Mouse (Mus musculus): ENCODE results near the gene Scamp2.
A peak's percentile ranks its signal among the peaks of the same experiment; 100 is the strongest.

The Scamp2 gene

DNA sequence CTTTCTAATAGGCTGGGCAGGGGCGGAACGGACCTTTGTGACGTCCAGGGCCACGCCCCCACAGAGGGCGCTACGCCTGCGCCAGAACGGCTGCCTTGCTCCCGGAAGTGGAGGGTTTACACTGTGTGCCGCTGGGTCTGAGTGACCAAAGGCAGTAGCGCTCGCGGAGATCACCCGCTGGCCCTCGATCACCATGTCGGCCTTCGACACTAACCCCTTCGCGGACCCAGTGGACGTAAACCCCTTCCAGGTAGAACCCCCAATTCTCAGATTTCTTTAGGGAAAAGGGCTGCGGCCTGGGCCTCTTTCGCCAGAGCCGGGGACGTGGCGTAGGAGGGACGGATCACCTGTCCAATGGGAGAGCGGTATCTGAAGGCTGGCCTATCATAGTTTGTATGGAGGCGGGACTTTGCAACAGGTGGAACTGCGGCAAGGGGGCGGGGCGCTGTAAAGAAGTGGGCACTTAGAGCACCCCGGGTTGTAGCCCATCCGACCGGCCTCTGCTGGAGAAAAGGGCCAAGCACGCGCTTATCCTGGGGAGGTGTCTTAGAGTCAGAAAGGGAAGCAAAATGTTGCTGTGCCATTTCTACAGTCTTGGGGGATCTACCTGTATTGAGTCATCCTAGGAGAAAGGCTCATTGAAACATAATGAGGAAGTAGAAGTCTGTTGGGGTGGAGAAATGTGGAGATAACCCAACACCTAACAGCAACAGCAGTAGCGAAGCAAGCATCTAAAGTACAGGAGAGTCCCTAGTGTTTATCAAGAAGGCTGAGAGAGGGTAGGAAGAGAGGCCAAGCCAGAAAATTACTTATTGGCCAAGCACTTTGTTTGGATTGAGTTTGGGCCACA, at the start of gene Scamp2:
Gene Scamp2, plus strand, starts transcription at position 83 of the 850 bp plus-strand sequence.
- DNase-seq (ENCODE audit: low spot score in 2 of 2), result peak; percentile 83 to 84

DNA sequence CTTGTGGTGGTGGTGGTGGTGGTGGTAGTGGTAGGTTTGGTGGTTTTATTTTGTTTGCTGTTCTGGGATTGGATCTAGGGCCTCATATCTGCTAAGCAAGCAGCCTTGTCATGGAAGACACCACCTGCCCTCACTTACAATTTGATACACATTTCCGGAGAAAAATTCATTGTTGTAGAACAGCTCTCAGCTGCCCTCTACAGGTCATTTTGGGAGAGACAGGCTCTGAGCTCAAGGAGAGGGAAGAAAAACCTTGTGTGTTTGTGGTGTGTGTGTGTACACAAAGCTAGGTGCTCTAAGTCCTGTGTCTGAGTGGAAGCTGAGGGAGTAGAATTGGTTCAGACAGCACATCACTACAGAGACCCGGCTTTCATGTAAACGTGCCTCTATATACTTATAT, 43.6 kb upstream of the Scamp2 start:
- DNase-seq (ENCODE audit: low spot score in 2 of 2), result peak; percentile 43 to 75

DNA sequence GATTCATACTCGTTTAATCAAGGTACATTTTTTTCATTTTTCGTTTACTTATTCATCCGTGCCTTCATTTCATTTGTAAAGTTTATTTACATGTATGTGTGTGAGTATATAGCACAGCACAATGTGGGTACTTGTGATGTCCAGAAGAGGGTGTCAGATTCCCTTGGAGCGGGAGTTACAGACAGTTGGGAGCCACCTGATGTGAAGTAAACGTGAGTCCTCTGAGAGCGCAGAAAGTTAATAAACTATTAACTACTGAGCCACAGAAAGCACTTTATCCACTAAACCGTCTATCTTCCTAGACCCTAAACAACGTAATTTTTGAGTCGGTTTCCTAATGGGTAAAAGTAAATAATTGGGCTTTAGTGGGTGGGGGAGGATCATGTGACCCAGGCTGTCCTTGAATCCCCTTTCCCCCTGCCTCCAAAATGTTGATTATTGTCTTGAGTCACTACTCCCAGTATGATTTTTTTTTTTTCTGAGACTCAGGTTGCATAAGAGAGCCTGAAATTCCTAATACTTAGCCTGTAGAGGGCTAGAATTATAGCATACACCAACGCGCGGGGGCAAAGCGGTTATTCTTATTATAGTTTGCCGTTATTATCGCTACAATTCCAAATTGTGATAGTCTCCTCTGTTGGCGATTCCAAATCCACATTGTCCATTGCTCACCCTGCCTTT, 40.2 kb upstream of the Scamp2 start:
- no peak for DNase-seq (ENCODE audit: low spot score in 2 of 2)

DNA sequence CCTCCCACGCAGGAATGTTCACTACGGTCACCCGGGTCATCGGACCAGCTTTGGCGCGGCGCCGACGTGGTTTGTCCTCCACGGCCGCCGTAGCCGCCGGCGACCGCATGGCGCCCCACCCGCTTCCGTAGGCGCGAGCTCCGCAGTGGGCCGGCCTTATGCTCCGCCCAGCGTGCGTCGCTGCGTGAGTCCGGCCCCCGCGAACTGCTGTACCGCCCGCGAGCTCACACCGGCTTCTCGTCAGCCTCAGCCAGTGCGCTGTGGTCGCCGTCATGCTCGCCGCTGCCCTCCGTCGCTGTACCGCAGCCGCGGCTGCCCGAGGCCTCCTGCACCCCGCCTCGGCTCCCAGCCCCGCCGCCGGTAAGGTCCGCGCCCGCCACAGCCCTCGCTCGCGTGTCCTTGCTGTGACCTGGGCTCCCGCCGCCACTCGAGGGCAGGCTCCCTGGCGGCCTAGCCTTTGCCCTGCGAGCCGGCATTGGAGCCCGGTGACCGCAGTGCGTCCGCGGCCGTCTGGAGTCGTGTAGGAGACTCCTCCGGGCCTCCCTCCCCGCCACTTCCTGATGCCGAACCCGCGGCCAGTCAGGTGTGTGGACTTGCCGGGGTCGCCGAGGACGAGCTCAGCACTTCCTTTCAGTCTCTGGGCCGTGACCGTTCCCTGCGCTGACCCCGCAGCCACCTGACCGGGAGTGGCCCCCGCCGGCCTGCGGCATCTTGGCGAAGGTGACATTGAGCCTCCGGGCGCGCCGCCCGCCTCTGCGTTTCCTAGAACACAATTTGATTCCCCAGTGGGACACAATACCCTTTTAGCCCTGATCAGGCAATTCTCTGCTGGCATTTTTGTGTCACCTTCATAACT, 39.5 kb upstream of the Scamp2 start, which contains the start of gene Cox5a:
Gene Cox5a, plus strand, starts transcription at position 219 of the 856 bp plus-strand sequence.
- DNase-seq (ENCODE audit: low spot score in 2 of 2), result peak; percentile 81 to 85

DNA sequence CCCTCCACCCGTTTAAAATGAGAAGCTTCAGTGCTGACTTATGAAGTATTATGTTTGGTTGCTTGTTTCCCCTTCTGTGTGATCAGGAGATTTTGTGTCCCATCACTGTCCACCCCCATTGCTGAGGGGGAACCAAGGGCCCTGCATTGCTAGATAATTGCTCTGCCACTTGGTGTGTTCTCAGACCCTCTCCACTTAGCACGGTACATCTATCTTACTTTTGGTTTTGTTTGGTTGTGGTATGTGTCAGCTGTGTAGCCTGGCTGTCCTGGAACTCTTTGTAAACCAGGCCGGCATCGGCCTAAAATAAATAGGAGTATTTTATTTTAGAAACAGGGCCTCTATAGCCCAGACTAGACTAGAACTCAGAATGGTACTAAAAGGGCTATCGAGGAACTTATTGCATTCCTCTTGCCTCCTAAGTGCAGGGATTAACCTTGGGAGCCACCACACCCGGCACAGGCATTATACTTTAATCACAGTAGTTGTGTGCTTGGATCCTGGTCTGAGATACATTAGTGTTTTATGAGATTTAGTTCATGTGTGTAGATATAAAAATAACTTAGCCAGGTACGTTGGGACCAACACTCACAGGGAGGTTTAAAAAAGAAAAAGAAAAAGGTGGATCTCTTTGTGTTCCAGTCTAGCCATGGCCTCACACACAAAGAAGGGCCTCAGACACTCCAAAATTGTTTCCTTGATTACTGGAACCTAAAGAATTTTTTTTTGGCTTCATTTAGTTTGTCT, 38.5 kb upstream of the Scamp2 start:
- no peak for DNase-seq (ENCODE audit: low spot score in 2 of 2)

DNA sequence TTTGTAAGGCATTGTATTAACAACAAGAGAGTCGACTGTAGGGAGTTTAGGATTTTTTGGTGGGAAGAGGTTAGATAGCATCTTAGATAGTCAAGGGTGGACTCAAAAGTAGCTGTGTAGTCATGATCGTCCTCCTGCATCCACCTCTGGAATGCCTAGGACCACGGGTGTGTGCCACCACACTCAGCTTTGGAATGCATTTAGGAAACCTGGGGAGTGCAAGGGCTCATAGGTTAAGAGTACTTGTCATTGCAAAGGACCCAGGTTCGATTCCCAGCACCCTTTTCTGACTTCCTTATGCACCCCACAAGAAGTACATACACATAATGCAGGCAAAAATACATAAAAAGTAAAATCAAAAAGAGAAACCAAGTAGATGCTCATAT, 37.9 kb upstream of the Scamp2 start:
- DNase-seq (ENCODE audit: low spot score in 2 of 2), result no peak

DNA sequence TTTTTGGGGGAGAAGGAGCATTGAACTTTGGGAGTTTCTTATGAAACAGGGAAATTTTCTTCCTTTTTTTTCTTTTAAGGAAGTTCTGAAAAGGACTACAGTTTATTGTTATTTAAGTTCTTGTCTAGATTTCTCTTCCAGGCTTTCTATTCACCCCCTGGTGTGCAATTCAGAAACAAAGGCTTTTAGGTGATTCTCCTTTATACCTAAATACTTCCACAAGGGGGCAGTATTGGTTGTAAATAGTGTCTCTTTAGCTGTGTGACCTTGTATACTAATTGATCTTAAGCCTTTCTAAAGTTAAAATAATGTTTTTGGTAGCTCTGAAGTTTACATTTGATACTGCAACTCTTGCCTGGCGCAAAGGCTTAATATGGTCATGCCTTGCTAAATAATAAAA, 37.0 kb upstream of the Scamp2 start:
- peak in 1 of 2 experiments; percentile 75 for DNase-seq (ENCODE audit: low spot score in 2 of 2)

DNA sequence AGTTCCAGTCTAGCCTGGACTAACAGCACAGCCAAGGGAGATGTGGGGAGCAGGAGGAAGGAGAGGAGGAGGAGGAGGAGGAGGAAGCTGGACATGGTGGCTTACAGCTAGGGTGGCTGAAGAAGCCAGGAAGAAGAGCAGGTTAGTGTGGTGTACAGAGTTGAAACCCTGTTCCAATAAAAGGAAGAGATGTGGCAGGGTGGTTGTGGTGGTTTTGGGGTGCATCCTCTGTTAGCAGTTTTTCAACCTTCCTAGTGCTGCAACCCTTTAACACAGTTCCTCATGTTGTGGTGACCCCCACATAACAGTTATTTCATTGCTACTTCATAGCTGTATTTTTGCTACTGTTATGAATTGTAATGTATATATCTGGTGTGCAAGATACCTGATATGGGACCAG, 36.3 kb upstream of the Scamp2 start:
- no peak for DNase-seq (ENCODE audit: low spot score in 2 of 2)

DNA sequence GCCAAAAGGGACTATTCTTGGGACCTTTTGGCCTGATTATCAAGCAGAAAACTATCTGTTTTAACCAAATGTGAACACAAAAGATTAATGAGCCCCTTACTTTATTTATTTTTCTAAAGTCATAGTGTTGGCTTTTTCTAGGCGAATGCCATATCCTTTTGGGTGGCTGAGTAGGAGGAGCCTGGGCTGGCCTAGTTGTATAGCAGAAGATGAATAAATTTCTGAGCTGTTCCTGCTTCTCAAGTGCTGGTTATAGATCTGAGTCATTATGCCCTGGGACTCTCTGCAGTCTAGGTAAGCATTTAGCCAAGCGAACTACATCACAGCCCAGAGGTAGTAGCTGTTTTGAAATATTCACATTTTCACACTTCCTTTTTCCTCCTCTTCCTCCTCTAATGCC, 35.2 kb upstream of the Scamp2 start:
- DNase-seq (ENCODE audit: low spot score in 2 of 2), result no peak

DNA sequence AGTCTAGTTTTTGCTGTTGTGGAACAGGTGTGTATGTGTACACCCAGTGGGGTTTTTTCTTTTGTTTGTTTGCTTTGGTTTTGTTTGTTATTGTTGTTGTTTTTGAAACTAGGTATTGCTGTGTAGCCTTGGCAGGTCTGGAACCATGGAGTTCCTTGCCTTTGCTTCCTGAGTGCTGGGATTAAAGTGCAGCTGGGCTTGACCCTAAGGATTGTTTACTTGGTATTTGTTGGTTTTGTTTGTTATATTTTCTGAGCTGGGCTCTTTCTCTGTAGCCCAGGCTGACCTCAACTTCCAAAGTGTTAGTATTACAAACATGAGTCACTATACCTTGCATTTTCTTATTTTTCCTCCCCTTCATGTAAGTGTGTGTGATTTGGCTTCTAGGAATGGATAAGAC, 34.3 kb upstream of the Scamp2 start:
- DNase-seq (ENCODE audit: low spot score in 2 of 2), result no peak

DNA sequence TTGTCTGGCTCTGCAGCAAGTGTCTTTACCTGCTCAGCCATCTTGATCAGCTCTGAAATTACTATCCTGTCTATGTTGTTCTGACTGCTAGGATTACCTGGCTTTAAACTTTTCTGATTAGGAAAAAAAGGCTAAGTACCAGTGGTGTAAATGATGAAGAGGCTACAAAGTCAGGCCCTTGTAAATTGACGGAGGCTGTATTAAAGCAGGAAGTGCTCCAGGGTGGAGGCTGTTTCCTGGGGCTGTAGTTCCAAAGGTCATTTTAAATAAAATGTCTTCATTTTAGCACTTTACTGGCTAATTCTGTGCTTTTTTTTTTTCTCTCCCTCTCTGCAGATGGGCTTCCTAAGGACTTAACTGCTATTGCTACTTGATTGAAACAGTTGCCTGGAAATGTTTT, 28.8 kb upstream of the Scamp2 start:
- DNase-seq (ENCODE audit: low spot score in 2 of 2), result no peak

DNA sequence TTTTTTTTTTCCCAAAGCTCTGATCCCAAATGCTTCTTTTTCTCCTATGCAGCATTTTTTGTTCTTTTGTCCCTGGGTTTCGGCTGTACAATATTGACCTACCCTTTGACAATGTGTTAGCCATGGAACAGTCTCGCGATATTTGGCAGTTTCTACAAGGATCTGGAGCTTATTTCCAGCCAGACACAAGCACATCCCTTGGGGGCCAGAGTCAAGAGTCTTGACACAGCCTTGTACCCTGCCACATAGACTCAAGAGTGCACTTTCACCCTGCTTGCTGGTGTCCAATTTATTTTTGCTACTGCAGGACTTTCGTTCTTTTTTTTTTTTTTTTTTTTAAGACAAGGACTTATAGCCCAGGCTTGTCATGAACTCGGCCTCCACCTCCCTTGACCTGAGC, 24.4 kb upstream of the Scamp2 start:
- no peak for DNase-seq (ENCODE audit: low spot score in 2 of 2)

DNA sequence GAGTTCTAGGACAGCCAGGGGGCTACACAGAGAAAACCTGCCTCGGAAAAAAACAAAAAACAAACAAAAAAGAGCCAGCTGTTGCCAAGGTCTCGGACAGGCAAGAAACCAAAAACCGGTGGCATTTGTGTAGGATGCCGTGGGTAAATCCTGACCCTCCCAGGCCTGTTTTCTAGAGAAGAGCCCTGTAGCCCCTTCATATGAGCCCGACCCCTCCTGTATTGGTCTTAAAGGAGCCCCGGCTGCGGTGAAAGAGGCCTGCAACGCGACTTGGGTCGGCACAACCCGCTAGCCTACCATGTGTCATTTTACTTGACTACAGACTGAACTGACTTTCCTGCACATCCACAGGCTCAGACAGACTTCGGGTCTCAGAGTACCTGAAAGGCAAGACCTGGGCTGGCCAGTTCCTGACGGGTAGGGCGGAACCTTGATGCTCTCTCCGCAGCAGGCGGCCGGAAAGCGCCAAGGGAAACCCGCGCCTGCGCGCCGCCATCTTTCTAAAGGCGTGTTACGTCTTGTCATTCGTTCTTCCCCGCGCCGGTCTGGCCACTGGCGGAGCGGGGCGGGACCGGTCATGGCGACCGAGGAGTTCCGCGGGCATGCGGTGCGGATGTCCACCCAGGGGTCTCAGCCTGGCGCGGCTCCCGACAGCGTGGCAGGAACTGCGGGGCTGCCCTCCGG, 23.6 kb upstream of the Scamp2 start, which contains the start of gene Fam219b:
Gene Fam219b, plus strand, starts transcription at position 485 of the 684 bp plus-strand sequence.
- DNase-seq (ENCODE audit: low spot score in 2 of 2), result peak; percentile 71 to 81

DNA sequence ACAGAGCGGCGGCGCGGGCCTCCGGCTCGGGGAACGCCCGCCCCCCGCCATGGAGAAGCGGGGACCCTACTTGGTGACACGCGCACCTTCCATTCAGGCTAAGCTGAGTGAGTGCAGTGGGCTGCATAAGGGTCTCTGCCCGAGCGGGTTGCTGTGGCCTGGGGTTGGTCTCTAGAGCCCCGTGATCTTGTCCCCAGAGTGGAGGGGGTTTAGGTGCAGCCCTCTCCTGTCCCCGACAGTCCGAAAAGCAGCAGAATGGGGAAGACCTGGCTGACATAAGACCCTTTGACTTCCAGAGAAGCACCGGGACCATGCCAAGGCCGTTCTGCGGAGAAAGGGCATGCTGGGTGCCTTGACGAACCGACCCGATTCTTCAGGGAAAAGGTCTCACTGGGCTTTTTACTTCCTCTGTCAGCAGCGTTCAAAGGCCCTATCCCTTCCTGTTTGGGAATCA, 23.0 kb upstream of the Scamp2 start:
- no peak for DNase-seq (ENCODE audit: low spot score in 2 of 2)

DNA sequence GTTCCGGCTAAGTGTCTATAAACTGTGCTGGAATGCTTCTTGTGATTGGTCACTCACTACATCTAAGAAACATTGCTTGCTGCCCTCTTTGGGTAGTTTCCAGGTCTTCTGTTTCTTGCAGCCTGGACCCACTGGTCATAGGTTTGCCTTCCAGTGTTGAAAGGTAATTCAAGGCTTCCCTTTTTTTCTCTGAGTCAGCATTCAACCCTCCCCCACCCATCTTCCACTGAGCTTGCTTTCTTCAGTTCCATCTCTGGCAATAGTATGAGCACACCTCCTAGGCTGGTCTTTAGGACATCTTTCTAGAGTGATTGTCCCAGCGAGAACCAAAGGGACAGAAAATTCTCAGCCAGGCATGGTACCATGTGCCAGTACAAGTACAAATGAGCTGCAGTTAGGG, 21.2 kb upstream of the Scamp2 start:
- DNase-seq (ENCODE audit: low spot score in 2 of 2), result no peak

DNA sequence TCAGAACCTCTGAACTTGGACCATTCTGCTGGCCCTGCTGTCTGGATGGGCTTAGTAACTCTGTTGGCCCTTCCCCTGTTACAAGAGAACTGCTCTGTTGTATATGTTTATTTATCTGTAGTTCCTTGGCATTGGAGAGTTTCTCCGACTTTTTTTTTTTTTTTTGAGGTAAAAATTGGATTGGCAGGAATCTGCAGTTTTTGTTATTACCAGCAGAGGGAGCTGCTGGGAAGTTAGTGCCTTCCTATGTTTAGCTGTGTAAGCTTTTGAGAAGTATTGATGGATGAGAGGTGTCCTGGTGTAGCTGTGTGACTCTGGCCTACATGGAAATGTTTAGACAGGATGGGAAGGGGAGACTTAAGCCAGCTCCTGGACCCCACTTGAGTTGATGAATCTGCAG, 19.4 kb upstream of the Scamp2 start:
- DNase-seq (ENCODE audit: low spot score in 2 of 2), result peak in 1 of 2 experiments; percentile 30

DNA sequence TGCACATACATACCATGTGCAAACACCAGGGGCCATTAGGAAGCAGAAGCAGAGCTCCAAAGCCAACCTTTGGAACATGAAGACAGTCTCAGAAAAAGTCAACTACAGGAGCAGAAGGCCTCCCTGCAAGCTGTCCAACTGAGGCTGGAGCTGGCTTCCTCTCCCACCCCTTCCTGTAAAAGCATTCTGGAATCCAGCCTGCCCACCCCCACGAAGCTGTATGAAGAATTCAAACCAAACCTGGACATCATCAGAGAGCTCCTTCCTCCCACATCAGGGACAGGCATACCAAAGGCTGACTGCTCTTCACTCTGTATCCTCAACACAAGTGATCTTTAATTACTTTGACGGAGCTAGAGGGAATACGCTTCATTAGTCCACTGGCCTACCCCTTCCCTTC, 16.8 kb upstream of the Scamp2 start:
- no peak for DNase-seq (ENCODE audit: low spot score in 2 of 2)

DNA sequence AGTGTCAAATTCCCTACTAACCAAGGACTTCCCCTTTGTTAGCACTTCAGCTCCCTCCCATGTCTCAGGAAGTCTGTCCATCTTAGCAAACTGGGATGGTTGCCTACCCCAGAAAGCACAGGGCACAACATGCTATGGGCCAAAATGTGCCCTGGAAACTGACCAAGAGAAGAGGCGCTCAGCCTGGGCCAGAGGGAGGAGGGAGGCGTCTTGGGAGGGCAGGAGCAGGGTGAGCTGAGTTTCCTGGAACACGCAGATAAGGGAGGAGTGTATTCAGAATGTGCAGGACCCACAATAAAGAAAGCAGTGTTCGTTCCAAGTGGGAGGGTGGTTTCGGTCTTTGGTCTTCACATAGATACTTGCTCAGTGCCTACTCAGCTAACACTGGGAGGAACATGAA, 13.5 kb upstream of the Scamp2 start:
- no peak for DNase-seq (ENCODE audit: low spot score in 2 of 2)

DNA sequence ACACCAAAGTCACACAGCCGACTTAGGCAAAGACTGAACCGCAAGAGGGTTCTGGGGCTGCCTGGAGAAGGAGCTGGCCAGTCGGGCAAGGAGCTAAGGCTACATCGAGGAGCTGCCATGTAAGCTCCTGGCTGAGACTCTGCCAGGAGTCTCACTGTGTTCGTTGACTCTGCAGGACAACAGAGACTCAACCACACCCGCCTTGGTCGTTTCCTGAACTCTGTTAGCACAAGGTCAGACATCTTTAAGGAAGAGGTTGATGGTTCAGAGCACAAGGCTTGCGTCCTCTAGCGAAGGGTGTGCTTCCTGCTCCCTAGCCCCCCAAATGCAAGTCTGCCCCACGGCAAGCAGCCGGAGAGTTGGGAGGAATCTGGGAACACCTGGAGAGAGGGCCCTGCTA, 12.9 kb upstream of the Scamp2 start:
- no peak for DNase-seq (ENCODE audit: low spot score in 2 of 2)

DNA sequence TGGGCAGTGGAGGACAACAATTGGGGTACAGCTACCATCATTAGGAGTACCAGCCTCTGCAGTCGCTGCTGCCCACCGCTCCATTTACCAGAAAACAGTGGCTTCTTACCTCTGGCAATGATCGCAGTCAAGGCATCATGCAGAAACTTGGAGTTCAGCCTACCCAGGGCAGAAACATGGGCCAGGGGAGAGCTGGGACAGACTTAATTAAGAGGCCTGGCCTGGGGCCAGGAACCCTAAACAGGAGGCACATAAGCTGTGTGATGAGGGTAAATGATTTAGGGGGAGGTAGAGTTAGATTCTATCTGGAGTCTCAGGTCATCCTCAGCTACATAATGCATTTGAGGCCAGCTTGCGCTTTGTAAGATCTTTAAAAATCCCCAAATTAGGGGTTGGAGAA, 11.6 kb upstream of the Scamp2 start:
- no peak for DNase-seq (ENCODE audit: low spot score in 2 of 2)

Data from thymus, postnatal 10 days (tissue).